In the genomic region with DNA sequence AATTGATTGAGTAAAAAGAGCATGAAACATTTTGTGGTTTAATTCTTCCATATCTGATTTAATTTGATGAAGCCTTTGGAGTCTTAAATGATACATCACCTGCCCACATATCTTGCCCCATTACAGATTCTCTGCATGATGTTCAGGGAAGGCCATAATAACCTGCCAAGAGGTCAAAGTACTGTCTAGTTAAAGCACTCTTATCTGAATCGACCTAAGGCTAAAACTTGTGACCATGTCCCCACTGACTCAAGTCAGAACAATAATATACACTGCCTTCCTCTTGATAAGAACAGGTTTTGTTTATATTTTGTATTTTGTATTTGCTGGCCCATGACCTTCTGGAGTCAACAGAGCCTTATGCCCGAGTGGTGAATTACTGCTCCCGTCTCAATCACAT, we compare ENCODE assay signal across 22 mouse cellular contexts.
DNase-seq lines count a peak whose midpoint lies in the region; ATAC-seq and TF ChIP-seq lines count a peak whose summit lies in the region.
"Had no signal": no experiment of that assay in that cellular context is flagged by ENCODE, and none has a peak within 500 bp of the region (broad histone marks: within the 10 kb centered on the region; RNA-seq: fewer than 3 reads in every experiment).

No protein-coding gene starts in this region.

- no peaks in the 10 kb centered on the region for H3K27me3 ChIP-seq in liver, adult 2 months (ENCODE audit: control insufficient read depth, insufficient read depth, low read length)
- no peaks in the 10 kb centered on the region for H3K27me3 ChIP-seq in liver, embryonic 12.5 days (replicated peaks)
- H3K27me3 ChIP-seq in intestine, embryonic 15.5 days (replicated peaks): no peaks in the 10 kb centered on the region
- H3K27me3 ChIP-seq in intestine, embryonic 16.5 days (replicated peaks; ENCODE audit: control insufficient read depth, insufficient read depth, low read length): no peaks in the 10 kb centered on the region
- H3K27me3 ChIP-seq in intestine, postnatal 0 days (replicated peaks; ENCODE audit: control insufficient read depth, insufficient read depth, low read length): no peaks in the 10 kb centered on the region
- H3K27me3 ChIP-seq in kidney, embryonic 15.5 days: no peaks in the 10 kb centered on the region
- no peaks in the 10 kb centered on the region for H3K27me3 ChIP-seq in thymus, adult 2 months (ENCODE audit: control insufficient read depth, insufficient read depth, low read length)
- H3K27me3 ChIP-seq: CH12.LX, Patski had no signal

- H3K4me2 ChIP-seq in liver, embryonic 12.5 days: no peak overlapping the region
- no peak overlapping the region for H3K4me2 ChIP-seq in intestine, embryonic 15.5 days (replicated peaks)
- H3K4me2 ChIP-seq in intestine, embryonic 16.5 days (ENCODE audit: low read depth, low read length): no peak overlapping the region
- no peak overlapping the region for H3K4me2 ChIP-seq in intestine, postnatal 0 days (replicated peaks; ENCODE audit: low read depth)
- H3K4me2 ChIP-seq in kidney, embryonic 15.5 days: no peak overlapping the region

- H3K4me1 ChIP-seq in liver, adult 2 months (ENCODE audit: control insufficient read depth, insufficient read depth, low read length): peaks cover 4% of the 10 kb centered on the region; the same call in 1 of the 2 replicates
- no peaks in the 10 kb centered on the region for H3K4me1 ChIP-seq in liver, embryonic 12.5 days
- no peaks in the 10 kb centered on the region for H3K4me1 ChIP-seq in intestine, embryonic 15.5 days (replicated peaks)
- no peaks in the 10 kb centered on the region for H3K4me1 ChIP-seq in intestine, embryonic 16.5 days (ENCODE audit: control insufficient read depth, insufficient read depth, low read length)
- no peaks in the 10 kb centered on the region for H3K4me1 ChIP-seq in intestine, postnatal 0 days (replicated peaks; ENCODE audit: control insufficient read depth, insufficient read depth, low read length)
- no peaks in the 10 kb centered on the region for H3K4me1 ChIP-seq in kidney, embryonic 15.5 days
- H3K4me1 ChIP-seq in thymus, adult 2 months (replicated peaks; ENCODE audit: control insufficient read depth, insufficient read depth, low read length): no peaks in the 10 kb centered on the region

- no peak for TF ChIP-seq CTCF in liver, adult 2 months (IDR thresholded peaks at IDR 0.05; ENCODE audit: low read depth, low read length)
- TF ChIP-seq CTCF in intestine, postnatal 0 days (IDR thresholded peaks at IDR 0.05; ENCODE audit: low read depth): no peak
- no peak for TF ChIP-seq CTCF in thymus, adult 2 months (IDR thresholded peaks at IDR 0.05; ENCODE audit: borderline replicate concordance, control insufficient read depth, extremely low read depth, insufficient read depth, low read length, poor library complexity)
- TF ChIP-seq CTCF in layer of hippocampus, adult 2 months (conservative IDR thresholded peaks at IDR 0.05): no peak

- H3K36me3 ChIP-seq in liver, adult 2 months (ENCODE audit: control insufficient read depth, insufficient read depth, low read length): peaks cover 54% of the 10 kb centered on the region
- H3K36me3 ChIP-seq in liver, embryonic 12.5 days: peaks cover 56% of the 10 kb centered on the region
- H3K36me3 ChIP-seq in intestine, embryonic 15.5 days: no peaks in the 10 kb centered on the region; the same call in 1 of the 2 replicates
- peaks cover 5% of the 10 kb centered on the region; the same call in 1 of the 2 replicates for H3K36me3 ChIP-seq in intestine, embryonic 16.5 days (ENCODE audit: control insufficient read depth, insufficient read depth, low read length)
- H3K36me3 ChIP-seq in intestine, postnatal 0 days (ENCODE audit: control insufficient read depth, insufficient read depth): peaks cover 9% of the 10 kb centered on the region
- H3K36me3 ChIP-seq in kidney, embryonic 15.5 days: peaks cover 15% of the 10 kb centered on the region
- peaks cover 41% of the 10 kb centered on the region; the same call in 1 of the 2 replicates for H3K36me3 ChIP-seq in thymus, adult 2 months (ENCODE audit: control insufficient read depth, insufficient read depth, low read length)
- H3K36me3 ChIP-seq: G1E had no signal

- no peak for ATAC-seq in liver, embryonic 12.5 days
- peak; percentile 45; the same call in 1 of the 2 replicates for ATAC-seq in intestine, embryonic 15.5 days
- ATAC-seq in intestine, embryonic 16.5 days: peak; percentile 79
- ATAC-seq in intestine, postnatal 0 days: peak; percentile 73
- ATAC-seq in kidney, embryonic 15.5 days (replicated peaks; ENCODE audit: low FRiP score): no peak
- ATAC-seq: activated CD4-positive, CD25-positive, alpha-beta regulatory T cell, adult 4 months; CD4-positive, CD25-positive, alpha-beta regulatory T cell, adult 4 months; Patski had no signal

- TF ChIP-seq POLR2A in liver, adult 2 months (IDR thresholded peaks at IDR 0.05; ENCODE audit: extremely low read depth, insufficient read depth, low read length): no peak
- TF ChIP-seq POLR2A in thymus, adult 2 months (IDR thresholded peaks at IDR 0.05; ENCODE audit: control insufficient read depth, extremely low read depth, insufficient read depth, low read length, poor library complexity): no peak

- H3K4me3 ChIP-seq in liver, adult 2 months (ENCODE audit: insufficient read depth, low read depth, low read length): no peak overlapping the region
- H3K4me3 ChIP-seq in liver, embryonic 12.5 days: no peak overlapping the region
- H3K4me3 ChIP-seq in intestine, embryonic 15.5 days (replicated peaks): no peak overlapping the region
- H3K4me3 ChIP-seq in intestine, embryonic 16.5 days (ENCODE audit: low read length): no peak overlapping the region
- H3K4me3 ChIP-seq in intestine, postnatal 0 days (ENCODE audit: low read depth, low read length): no peak overlapping the region
- H3K4me3 ChIP-seq in kidney, embryonic 15.5 days (replicated peaks): no peak overlapping the region
- H3K4me3 ChIP-seq in thymus, adult 2 months (ENCODE audit: control insufficient read depth, insufficient read depth, low read length): no peak overlapping the region
- H3K4me3 ChIP-seq in layer of hippocampus, adult 2 months: no peak overlapping the region

- peak; percentile 68 for DNase-seq in liver, adult 2 months (ENCODE audit: extremely low read depth, low read depth, low spot score)
- DNase-seq in thymus, adult 2 months: no peak
- no peak for DNase-seq in layer of hippocampus, adult 2 months (ENCODE audit: low spot score in 2 of 2)
- DNase-seq: adrenal gland, adult 2 months; adrenal gland, adult 8-10 months; adrenal gland, postnatal 10 days; adrenal gland, postnatal 14 days; adrenal gland, postnatal 25 days; adrenal gland, postnatal 36 days; B cell, adult 2 months; cerebellum, adult 11 months; cerebellum, adult 11-12 months had no signal

- H3K27ac ChIP-seq in liver, adult 2 months (replicated peaks; ENCODE audit: insufficient read depth, low read depth, low read length): no peak overlapping the region
- no peak overlapping the region for H3K27ac ChIP-seq in liver, embryonic 12.5 days
- no peak overlapping the region for H3K27ac ChIP-seq in intestine, embryonic 15.5 days
- H3K27ac ChIP-seq in intestine, embryonic 16.5 days (ENCODE audit: low read length): no peak overlapping the region
- H3K27ac ChIP-seq in intestine, postnatal 0 days (ENCODE audit: low read depth, low read length): no peak overlapping the region
- no peak overlapping the region for H3K27ac ChIP-seq in kidney, embryonic 15.5 days
- no peak overlapping the region for H3K27ac ChIP-seq in thymus, adult 2 months (ENCODE audit: control insufficient read depth, insufficient read depth, low read length)
- H3K27ac ChIP-seq in layer of hippocampus, adult 2 months: no peak overlapping the region

- H3K9ac ChIP-seq in liver, adult 2 months (ENCODE audit: low read depth, low read length): no peak overlapping the region
- H3K9ac ChIP-seq in liver, embryonic 12.5 days: no peak overlapping the region
- no peak overlapping the region for H3K9ac ChIP-seq in intestine, embryonic 15.5 days
- no peak overlapping the region for H3K9ac ChIP-seq in intestine, embryonic 16.5 days (ENCODE audit: low read depth, low read length)
- no peak overlapping the region for H3K9ac ChIP-seq in intestine, postnatal 0 days (ENCODE audit: low read depth, low read length)
- no peak overlapping the region for H3K9ac ChIP-seq in kidney, embryonic 15.5 days

- 51% methylated on average over 3 of the region's 3 CpGs for WGBS in liver, adult 2 months
- WGBS in liver, embryonic 12.5 days (ENCODE audit: insufficient replicate concordance): 73% methylated on average over 3 of the region's 3 CpGs
- WGBS in intestine, embryonic 15.5 days: 62% methylated on average over 3 of the region's 3 CpGs
- 66% methylated on average over 3 of the region's 3 CpGs for WGBS in intestine, embryonic 16.5 days
- 62% methylated on average over 3 of the region's 3 CpGs for WGBS in intestine, postnatal 0 days
- 83% methylated on average over 3 of the region's 3 CpGs for WGBS in kidney, embryonic 15.5 days
- 94% methylated on average over 3 of the region's 3 CpGs for whole genome bisulfite sequencing in thymus, adult 2 months

- 0 out of 2 replicates have a peak, but pooled peaks cover 3% of the 10 kb centered on the region for H3K79me2 ChIP-seq in liver, adult 2 months (ENCODE audit: control insufficient read depth, insufficient read depth, low read length)

- no peaks in the 10 kb centered on the region for H3K9me3 ChIP-seq in liver, embryonic 12.5 days (replicated peaks)
- no peaks in the 10 kb centered on the region for H3K9me3 ChIP-seq in intestine, embryonic 15.5 days
- H3K9me3 ChIP-seq in intestine, embryonic 16.5 days (ENCODE audit: control insufficient read depth, low read length): no peaks in the 10 kb centered on the region
- no peaks in the 10 kb centered on the region for H3K9me3 ChIP-seq in intestine, postnatal 0 days (ENCODE audit: control insufficient read depth)
- no peaks in the 10 kb centered on the region for H3K9me3 ChIP-seq in kidney, embryonic 15.5 days (replicated peaks)

Comparison
In these comparisons a context has a peak if more than half of its experiments do, and no peak if none do; other contexts are left out.
1. ATAC-seq: peak in intestine, embryonic 15.5 days (single experiment), intestine, embryonic 16.5 days (single experiment) and intestine, postnatal 0 days (single experiment); none in liver, embryonic 12.5 days (single experiment) and kidney, embryonic 15.5 days (single experiment).